Mouse (Mus musculus) heart, embryonic 14.5 days (tissue): ENCODE data around the gene Ctnnd2. TPM values are rescaled to one million over a fixed set of nuclear protein-coding genes. Genes with fewer than 3 reads are reported as not detected.

Experiments
- ATAC-seq: fragments of 200-750 bp; cut with Nextera tagmentation; 2 replicates; pipeline ENCODE4 v1.8.0; 2017; ENCODE audit warnings: low read depth, moderate TSS enrichment; ENCODE audit not compliant: insufficient number of reproducible peaks, insufficient read depth, low FRiP score
- H3K27ac ChIP-seq, 2 experiments: fragments of 200-500 bp in 1 of 2; fragments of 300-500 bp in 1 of 2; sonication (generic) in 1 of 2; replicated peaks in 1 of 2; 2 replicates each; pipeline ENCODE4 v1.5.1; 2012 to 2014; ENCODE audit warnings: low read depth in 2 of 2, low read length in 2 of 2, control low read depth in 1 of 2, mild to moderate bottlenecking in 1 of 2, mixed read lengths in 1 of 2; ENCODE audit not compliant: control insufficient read depth in 1 of 2, insufficient read depth in 1 of 2
- H3K27me3 ChIP-seq: fragments of 300-500 bp; sonication (generic); 2 replicates; pipeline ENCODE4 v1.6.1; 2014; ENCODE audit warnings: mild to moderate bottlenecking, low read length, control low read depth; ENCODE audit not compliant: control insufficient read depth, insufficient read depth
- H3K36me3 ChIP-seq: fragments of 300-500 bp; sonication (generic); 2 replicates; pipeline ENCODE4 v1.6.1; 2014; ENCODE audit warnings: mild to moderate bottlenecking, control low read depth, low read length, mixed read lengths; ENCODE audit not compliant: control insufficient read depth, insufficient read depth
- H3K4me1 ChIP-seq, 2 experiments: fragments of 200-500 bp in 1 of 2; fragments of 300-500 bp in 1 of 2; sonication (generic) in 1 of 2; 2 replicates each; pipeline ENCODE4 v1.6.1; 2012 to 2014; ENCODE audit warnings: low read length in 2 of 2, control low read depth in 1 of 2, mixed read lengths in 1 of 2; ENCODE audit not compliant: control insufficient read depth in 2 of 2, insufficient read depth in 2 of 2
- H3K4me2 ChIP-seq: fragments of 300-500 bp; sonication (generic); 2 replicates; pipeline ENCODE4 v1.6.1; 2014; ENCODE audit warnings: mild to moderate bottlenecking, low read length
- H3K4me3 ChIP-seq, 2 experiments: fragments of 200-500 bp in 1 of 2; fragments of 300-500 bp in 1 of 2; sonication (generic) in 1 of 2; 2 replicates each; pipeline ENCODE4 v1.5.1; 2012 to 2014; ENCODE audit warnings: low read length in 2 of 2, mild to moderate bottlenecking in 2 of 2, control low read depth in 1 of 2, low read depth in 1 of 2, moderate library complexity in 1 of 2; ENCODE audit not compliant: control insufficient read depth in 1 of 2, insufficient read depth in 1 of 2
- H3K9ac ChIP-seq: fragments of 300-500 bp; sonication (generic); 2 replicates; pipeline ENCODE4 v1.6.1; 2014; ENCODE audit warnings: mild to moderate bottlenecking, low read length
- H3K9me3 ChIP-seq: fragments of 300-500 bp; sonication (generic); 2 replicates; pipeline ENCODE4 v1.6.1; 2016; ENCODE audit warnings: low read length, control low read depth; ENCODE audit not compliant: control insufficient read depth
- WGBS: fragments of 180-500 bp; shearing (Covaris S2); extraction: QIAGEN DNeasy Blood & Tissue Kit; methylation state at CpG from one replicate; pipeline ENCODE4 v1.1.7; 2014; 5-methylcytosine and 5-hydroxymethylcytosine counted together
- polyA plus RNA-seq: library from polyadenylated mRNA; unstranded; fragments of >200 nt; fragmentation: Nextera tagmentation; extraction: Ambion mirVana; gene quantifications from 2 replicates; pipeline ENCODE4 v1.2.1, GENCODE M21; 2014

Gene Ctnnd2
- polyA plus RNA-seq, 1 experiment from 2014 or later = 0.61 TPM

DNA sequence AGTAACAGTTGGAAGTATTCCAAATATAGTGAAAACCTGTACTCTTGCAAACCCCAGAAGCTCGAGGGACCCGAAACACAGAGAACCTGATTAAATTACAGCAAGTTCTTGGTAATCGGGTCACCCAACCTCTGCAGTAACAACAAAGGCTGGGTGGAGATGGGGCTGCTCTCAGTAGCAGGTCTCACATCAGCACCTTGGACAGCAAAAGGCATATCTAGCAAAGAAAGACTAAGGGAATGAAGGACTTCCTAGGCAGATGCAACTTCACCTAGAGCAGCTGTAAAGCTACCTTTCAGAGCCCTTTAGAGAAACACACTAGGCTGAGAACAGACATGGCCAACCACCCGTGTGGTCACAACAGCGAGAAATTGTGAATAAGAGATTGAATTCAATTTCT, 741.0 kb downstream of the Ctnnd2 start:
- Histone ChIP-seq H3K27ac (no peak overlapping the region), H3K9ac (no peak overlapping the region), H3K9me3 (no peaks in the 10 kb centered on the region), H3K36me3 (no peaks in the 10 kb centered on the region), H3K4me2 (no peak overlapping the region), H3K27me3 (no peaks in the 10 kb centered on the region), H3K4me1 (no peaks in the 10 kb centered on the region), H3K4me3 (no peak overlapping the region)
- no peak for ATAC-seq
- WGBS = 67% methylated on average over 5 of the region's 5 CpGs

- Histone ChIP-seq H3K36me3 (no peaks in the 10 kb centered on the region), H3K4me3 (no peak overlapping the region), H3K27ac (no peak overlapping the region), H3K4me2 (no peak overlapping the region), H3K27me3 (no peaks in the 10 kb centered on the region), H3K4me1 (no peaks in the 10 kb centered on the region), H3K9ac (no peak overlapping the region), H3K9me3 (no peaks in the 10 kb centered on the region)
- ATAC-seq = no peak
- 59% methylated on average over 5 of the region's 5 CpGs for WGBS
Observed at GRCm38 (mm10) chr15:30925838-30926237, 753.4 kb downstream of the Ctnnd2 start.

DNA sequence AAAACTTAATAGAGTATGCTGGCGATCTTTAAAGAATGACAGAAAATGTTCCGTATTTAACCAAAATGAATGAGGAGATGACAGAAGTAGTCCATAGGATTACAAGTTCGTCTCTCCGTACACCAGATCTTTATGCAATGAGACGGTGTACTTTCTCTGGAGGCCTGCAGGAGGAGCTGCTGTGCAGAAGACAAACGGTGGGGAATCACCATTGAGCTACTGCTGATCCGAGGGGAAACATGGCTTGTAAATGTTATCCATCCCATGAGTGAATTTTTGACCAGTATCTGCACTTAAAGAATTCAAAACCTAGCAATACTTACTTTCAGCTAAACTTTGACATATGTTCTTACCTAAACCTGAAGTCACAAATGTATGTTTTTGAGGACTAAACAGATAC, 755.2 kb downstream of the Ctnnd2 start:
- no peaks in the 10 kb centered on the region for H3K9me3 ChIP-seq
- no peak for ATAC-seq

DNA sequence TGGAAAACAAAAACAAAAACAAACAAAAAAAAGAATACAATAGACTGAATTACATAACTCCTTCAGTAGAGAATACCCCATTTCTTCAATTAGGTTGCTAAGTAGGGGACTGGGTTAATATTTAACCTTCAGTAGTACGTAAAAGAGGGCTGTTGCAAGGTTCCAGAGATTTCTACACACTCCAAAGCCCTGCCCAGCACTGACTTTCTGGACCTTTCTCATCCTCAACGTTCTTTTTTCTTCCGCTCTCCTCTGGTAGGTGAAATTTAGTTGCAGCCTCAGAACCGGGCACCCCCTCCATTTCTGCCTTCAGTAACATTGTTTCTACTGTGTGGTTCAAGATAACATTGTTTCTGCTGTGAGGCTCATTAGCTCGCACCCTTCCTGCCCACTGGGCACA, 759.5 kb downstream of the Ctnnd2 start:
- 78% methylated on average over 5 of the region's 5 CpGs for WGBS
- no peaks in the 10 kb centered on the region for H3K27me3 ChIP-seq
- no peak for ATAC-seq

More for the DNA sequence above, 755.2 kb downstream of the Ctnnd2 start:
- no peak overlapping the region for H3K4me2 ChIP-seq
- no peak overlapping the region for H3K9ac ChIP-seq
- 48% methylated on average over 7 of the region's 7 CpGs for WGBS
- H3K27me3 ChIP-seq = no peaks in the 10 kb centered on the region
- H3K27ac ChIP-seq = no peak overlapping the region
- no peaks in the 10 kb centered on the region for H3K36me3 ChIP-seq
- no peaks in the 10 kb centered on the region for H3K4me1 ChIP-seq
- no peak overlapping the region for H3K4me3 ChIP-seq

GRCm38 (mm10) chr15:30945863-30946262, 773.5 kb downstream of the Ctnnd2 start:
- WGBS = 27% methylated on average over 1 of the region's 1 CpGs
- peaks cover 0 to 4% of the 10 kb centered on the region in 2 experiments; a peak in 3 of 4 replicates for H3K4me1 ChIP-seq
- no peak overlapping the region for H3K27ac ChIP-seq

More for the DNA sequence above, 759.5 kb downstream of the Ctnnd2 start:
- H3K9me3 ChIP-seq = peaks cover 6% of the 10 kb centered on the region; the same call in 1 of the 2 replicates
- H3K4me3 ChIP-seq = no peak overlapping the region
- H3K36me3 ChIP-seq = no peaks in the 10 kb centered on the region
- H3K27ac ChIP-seq = no peak overlapping the region
- H3K4me1 ChIP-seq = no peaks in the 10 kb centered on the region
- H3K9ac ChIP-seq = no peak overlapping the region
- no peak overlapping the region for H3K4me2 ChIP-seq

DNA sequence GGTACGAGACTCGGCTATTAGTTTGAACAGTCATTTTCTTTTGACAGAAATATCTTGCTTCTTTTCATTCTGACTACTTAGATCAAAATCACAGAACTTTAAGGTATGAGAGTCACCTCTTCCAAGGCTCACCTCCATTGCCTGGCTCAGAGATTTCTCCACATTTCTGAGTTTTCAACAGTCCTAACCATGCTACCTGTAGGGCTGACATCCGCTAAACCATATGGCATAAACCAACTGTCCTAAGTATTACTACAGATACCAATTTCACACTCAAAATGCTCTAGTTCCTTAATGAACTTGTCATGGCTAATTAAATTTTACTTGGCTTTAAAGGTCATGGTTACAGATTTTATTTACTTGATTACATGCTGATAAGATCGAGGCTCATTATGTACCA, 786.1 kb downstream of the Ctnnd2 start:
- H3K4me1 ChIP-seq = no peaks in the 10 kb centered on the region
- no peak for ATAC-seq
- no peak overlapping the region for H3K9ac ChIP-seq
- H3K4me3 ChIP-seq = no peak overlapping the region
- H3K27me3 ChIP-seq = no peaks in the 10 kb centered on the region
- 93% methylated on average over 4 of the region's 4 CpGs for WGBS
- no peaks in the 10 kb centered on the region for H3K9me3 ChIP-seq
- H3K36me3 ChIP-seq = no peaks in the 10 kb centered on the region
- H3K27ac ChIP-seq = no peak overlapping the region
- H3K4me2 ChIP-seq = no peak overlapping the region

More at GRCm38 (mm10) chr15:30945863-30946262, 773.5 kb downstream of the Ctnnd2 start:
- Histone ChIP-seq H3K36me3 (no peaks in the 10 kb centered on the region), H3K4me2 (no peak overlapping the region), H3K9me3 (no peaks in the 10 kb centered on the region), H3K4me3 (no peak overlapping the region), H3K27me3 (no peaks in the 10 kb centered on the region), H3K9ac (no peak overlapping the region)
- no peak for ATAC-seq

- H3K4me3 ChIP-seq = no peak overlapping the region
- 70% methylated on average over 8 of the region's 8 CpGs for WGBS
- H3K27me3 ChIP-seq = no peaks in the 10 kb centered on the region
- no peak overlapping the region for H3K27ac ChIP-seq
- no peak for ATAC-seq
- H3K9me3 ChIP-seq = no peaks in the 10 kb centered on the region
- H3K9ac ChIP-seq = no peak overlapping the region
- no peaks in the 10 kb centered on the region for H3K36me3 ChIP-seq
- H3K4me2 ChIP-seq = no peak overlapping the region
- H3K4me1 ChIP-seq = no peaks in the 10 kb centered on the region
Observed at GRCm38 (mm10) chr15:30962421-30963160, 790.2 kb downstream of the Ctnnd2 start.

DNA sequence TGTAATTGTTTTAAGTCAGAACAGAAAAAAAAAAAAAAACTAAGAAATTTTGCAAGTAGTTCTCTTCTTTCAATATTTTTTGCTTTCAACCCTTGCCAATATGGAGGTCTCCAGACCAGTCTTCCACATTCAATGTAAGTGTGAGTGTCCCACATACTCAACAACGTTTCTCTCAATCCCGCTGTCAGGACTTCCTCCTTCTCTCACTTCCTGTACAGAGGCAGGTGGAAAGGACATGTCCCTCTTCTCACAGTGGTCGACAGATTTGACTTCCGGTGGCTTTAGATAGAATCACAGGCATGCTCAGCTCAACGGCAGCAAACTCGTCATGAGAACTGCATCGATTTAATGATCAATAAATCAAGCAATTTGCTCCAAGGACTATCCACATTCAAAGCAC, 791.7 kb downstream of the Ctnnd2 start:
- Histone ChIP-seq H3K4me3 (no peak overlapping the region), H3K9me3 (no peaks in the 10 kb centered on the region), H3K4me1 (no peaks in the 10 kb centered on the region), H3K27me3 (no peaks in the 10 kb centered on the region), H3K27ac (no peak overlapping the region), H3K9ac (no peak overlapping the region), H3K36me3 (no peaks in the 10 kb centered on the region), H3K4me2 (no peak overlapping the region)
- no peak for ATAC-seq
- 77% methylated on average over 7 of the region's 7 CpGs for WGBS
